ENCODE assay signal across 8 mouse cellular contexts in genomic region chr7:45801348-45801747, GRCm38 (mm10). TPM values are rescaled to one million over a fixed set of nuclear protein-coding genes. Genes with fewer than 3 reads are reported as not detected.
DNase-seq lines count a peak whose midpoint lies in the region; ATAC-seq and TF ChIP-seq lines count a peak whose summit lies in the region.

No protein-coding gene starts in this region.

- H3K36me3 ChIP-seq in hindbrain, embryonic 13.5 days, result peaks cover 83% of the 10 kb centered on the region

- no peak overlapping the region for H3K4me2 ChIP-seq in hindbrain, embryonic 13.5 days

- in situ Hi-C loops in Patski (cut with MboI; ENCODE audit: low pct_unique_long_range_greater_than_20kb), result loop anchor here (5.0 kb wide), 1 partner anchor 64 kb away; no protein-coding TSS in a partner anchor

- peaks cover 38% of the 10 kb centered on the region for H3K4me1 ChIP-seq in hindbrain, embryonic 13.5 days (replicated peaks)

- POLR2A ChIA-PET in Patski (lab: Charles Lee), result interaction anchor here (0.7 to 1.5 kb wide), 3 partner anchors 20 to 71 kb away, joined by 3 to 5 read pairs (median 4); partner anchors contain the start of gene Kdelr1

- no peaks in the 10 kb centered on the region for H3K9me3 ChIP-seq in hindbrain, embryonic 13.5 days

- no peak for TF ChIP-seq CTCF in Patski (IDR thresholded peaks at IDR 0.05)

- H3K9ac ChIP-seq in hindbrain, embryonic 13.5 days, result no peak overlapping the region

- CTCF ChIA-PET in Patski (lab: Charles Lee), result interaction anchor here (0.6 to 4.4 kb wide), 26 partner anchors 9 to 213 kb away, joined by 3 to 39 read pairs (median 4); partner anchors contain the start of genes Cyth2, Sphk2 and Sult2b1

- no peak overlapping the region for H3K4me3 ChIP-seq in hindbrain, embryonic 13.5 days

- peak overlapping the region; percentile 66 for H3K27ac ChIP-seq in hindbrain, embryonic 13.5 days

- peak; percentile 36 for ATAC-seq in Patski
- peak; percentile 49; the same call in 1 of the 2 replicates for ATAC-seq in hindbrain, embryonic 13.5 days (ENCODE audit: low FRiP score)

- WGBS in hindbrain, embryonic 13.5 days, result 5% methylated on average over 12 of the region's 12 CpGs

- no peaks in the 10 kb centered on the region for H3K27me3 ChIP-seq in Patski
- peaks cover 26% of the 10 kb centered on the region for H3K27me3 ChIP-seq in hindbrain, embryonic 13.5 days

- peak; percentile 51 for DNase-seq in Patski (ENCODE audit: low read depth, low spot score)
- DNase-seq in cerebellum, adult 9-11 months, result peak; percentile 89
- peak; percentile 88 to 97 for DNase-seq in frontal cortex, adult 2 months (ENCODE audit: extremely low spot score in 1 of 2, low spot score in 1 of 2)
- DNase-seq in layer of hippocampus, postnatal 14 days (ENCODE audit: low spot score in 2 of 2), result peak; percentile 89 to 94
- DNase-seq in lung, postnatal 14 days, result peak; percentile 97
- DNase-seq in ovary, postnatal 36 days (ENCODE audit: low spot score), result peak; percentile 89
- peak; percentile 92 for DNase-seq in thymus, postnatal 14 days

RNA-seq across cellular contexts. Expression of gene Cyth2, which starts 13.0 kb away (rescaled TPM):
- polyA plus RNA-seq in Patski (2021), result 149 TPM
- 158 and 167 TPM in 2 replicates for polyA plus RNA-seq in frontal cortex, adult 2 months (2012; rRNA removed)
- polyA plus RNA-seq in hindbrain, embryonic 13.5 days (2015; fragmentation: Nextera tagmentation; extraction: Ambion mirVana), result 327 and 333 TPM in 2 replicates
- total RNA-seq in layer of hippocampus, postnatal 14 days (2021), result 100 to 1,000 TPM; 174 to 179 TPM

RNA-seq across cellular contexts. Expression of gene Sult2b1, which starts 16.9 kb away (rescaled TPM):
- 1.4 TPM for polyA plus RNA-seq in Patski (2021)
- polyA plus RNA-seq in frontal cortex, adult 2 months (2012; rRNA removed), result 15.2 and 17.7 TPM in 2 replicates
- polyA plus RNA-seq in hindbrain, embryonic 13.5 days (2015; fragmentation: Nextera tagmentation; extraction: Ambion mirVana), result 5.2 and 5.3 TPM in 2 replicates
- 10 to 100 TPM in 1 of 2 experiments, 1 to 10 TPM in 1; 8.7 to 12.0 TPM for total RNA-seq in layer of hippocampus, postnatal 14 days (2021)

RNA-seq across cellular contexts. Expression of gene Lmtk3, which starts 17.8 kb away (rescaled TPM):
- 12.0 TPM for polyA plus RNA-seq in Patski (2021)
- polyA plus RNA-seq in frontal cortex, adult 2 months (2012; rRNA removed), result 170 and 198 TPM in 2 replicates
- polyA plus RNA-seq in hindbrain, embryonic 13.5 days (2015; fragmentation: Nextera tagmentation; extraction: Ambion mirVana), result 21.1 and 22.8 TPM in 2 replicates
- 100 to 1,000 TPM; 290 to 306 TPM for total RNA-seq in layer of hippocampus, postnatal 14 days (2021)

RNA-seq across cellular contexts. Expression of gene Kcnj14, which starts 23.2 kb away (rescaled TPM):
- 16.6 TPM for polyA plus RNA-seq in Patski (2021)
- 2.1 and 2.6 TPM in 2 replicates for polyA plus RNA-seq in frontal cortex, adult 2 months (2012; rRNA removed)
- 0.50 and 0.81 TPM in 2 replicates for polyA plus RNA-seq in hindbrain, embryonic 13.5 days (2015; fragmentation: Nextera tagmentation; extraction: Ambion mirVana)
- 1 to 10 TPM; 1.6 to 2.1 TPM for total RNA-seq in layer of hippocampus, postnatal 14 days (2021)

RNA-seq across cellular contexts. Expression of gene Grwd1, which starts 29.4 kb away (rescaled TPM):
- polyA plus RNA-seq in Patski (2021), result 32.6 TPM
- 17.9 TPM in 2 replicates for polyA plus RNA-seq in frontal cortex, adult 2 months (2012; rRNA removed)
- polyA plus RNA-seq in hindbrain, embryonic 13.5 days (2015; fragmentation: Nextera tagmentation; extraction: Ambion mirVana), result 37.5 and 40.3 TPM in 2 replicates
- total RNA-seq in layer of hippocampus, postnatal 14 days (2021), result 10 to 100 TPM; 21.2 to 21.9 TPM
